Mouse (Mus musculus) bone marrow, adult 2 months (tissue): ENCODE results near the gene Hoga1.

Experiments
- CTCF ChIP-seq: fragments of 200-500 bp; IDR thresholded peaks from 2 replicates; pipeline ENCODE4 v1.5.1; 2011; ENCODE audit warnings: low read length, control low read depth; ENCODE audit not compliant: control insufficient read depth, insufficient read depth
- POLR2A ChIP-seq: fragments of 200-500 bp; IDR thresholded peaks from 2 replicates; pipeline ENCODE4 v1.6.1; 2011; ENCODE audit warnings: low read depth, mild to moderate bottlenecking, control low read depth, low read length, borderline replicate concordance; ENCODE audit not compliant: control insufficient read depth

DNA sequence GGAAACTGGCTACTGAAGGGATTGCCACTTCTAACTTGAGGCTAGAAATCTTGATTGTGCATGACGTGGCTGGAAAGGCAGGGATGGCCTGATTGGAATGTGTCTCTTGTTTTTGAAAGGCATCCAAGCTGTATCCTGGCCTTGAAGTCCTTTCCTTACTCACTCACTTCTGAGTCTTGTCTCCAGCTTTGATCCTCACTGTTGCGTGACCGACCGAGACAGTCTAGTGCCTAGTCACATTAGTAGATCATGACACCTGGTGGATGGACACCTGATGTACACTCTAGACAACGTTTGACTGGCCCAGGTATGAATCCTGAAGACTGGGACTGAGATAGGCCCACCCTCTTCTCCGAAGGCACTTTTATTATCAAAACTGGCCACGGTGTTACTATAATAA, 27.4 kb downstream of the Hoga1 start:
- TF ChIP-seq POLR2A (no peak), CTCF (no peak)
